Mouse (Mus musculus): Measurements from ENCODE around the gene Ccdc115. TPM values are rescaled to one million over a fixed set of nuclear protein-coding genes. Genes with fewer than 3 reads are reported as not detected.
"Not testable (repeated sequence)": the region's sequence is repeated elsewhere in the genome, so short reads cannot be mapped to it uniquely, and the experiment has no call there.

The Ccdc115 gene
- polyA plus RNA-seq, 1 experiment: 18.8 TPM

DNA sequence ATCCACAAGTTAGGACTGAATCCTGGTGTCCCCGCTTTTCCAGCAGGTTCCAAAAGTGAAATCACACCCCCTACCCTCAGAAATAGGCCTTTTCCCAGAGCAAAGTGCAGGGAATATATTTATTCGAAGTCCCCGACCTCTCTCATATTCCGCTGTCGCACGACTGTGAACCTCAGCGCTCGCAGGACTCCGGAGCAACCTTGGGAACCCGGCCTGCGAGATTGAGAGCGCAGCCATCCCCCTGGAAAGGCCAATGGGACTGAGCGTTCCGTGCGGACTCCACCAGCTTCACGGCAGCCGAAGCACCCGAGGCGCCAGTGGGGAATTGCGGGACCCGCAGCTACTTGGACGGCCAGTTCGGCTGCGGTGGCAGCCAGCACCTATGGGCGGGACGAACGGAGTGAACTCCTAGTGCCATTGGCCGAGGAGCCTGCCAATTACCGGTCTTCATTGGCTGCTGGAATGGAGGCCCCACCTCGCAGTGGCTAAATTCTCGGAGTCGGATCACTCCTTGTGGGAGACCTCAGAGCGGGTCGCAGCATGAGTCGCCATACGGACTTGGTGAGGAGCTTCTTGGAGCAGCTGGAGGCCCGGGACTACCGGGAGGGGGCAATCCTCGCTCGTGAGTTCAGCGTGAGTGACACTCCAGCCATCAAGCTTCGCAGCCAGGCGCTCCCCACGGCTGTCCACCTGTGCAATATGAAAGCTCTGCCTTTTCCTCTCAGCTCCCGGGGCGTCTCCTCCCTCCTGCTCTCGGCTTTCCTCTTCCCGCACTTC, 20.0 kb upstream of the Ccdc115 start, which contains the start of gene Ptpn18:
TSS of gene Ptpn18 (plus strand) at position 479 of the 777 bp plus-strand sequence.
- Histone ChIP-seq H3K27me3 (ENCODE audit: control insufficient read depth, insufficient read depth, insufficient read length) (peaks cover 7% of the 10 kb centered on the region), H3K79me3 (ENCODE audit: low read depth) (no peaks in the 10 kb centered on the region), H3K79me2 (ENCODE audit: control insufficient read depth, insufficient read depth) (no peaks in the 10 kb centered on the region), H3K4me3 (ENCODE audit: insufficient read depth, poor library complexity, severe bottlenecking) (no peak within 1 kb of the TSS), H3ac (ENCODE audit: control insufficient read depth, insufficient read length, low read depth) (peak within 1 kb of the TSS; percentile 44), H3K36me3 (ENCODE audit: control insufficient read depth, insufficient read depth) (no peaks in the 10 kb centered on the region)
- TF ChIP-seq CTCF (IDR thresholded peaks at IDR 0.05; ENCODE audit: control insufficient read depth, insufficient read depth, insufficient read length) (no peak), FOSL1 (IDR thresholded peaks at IDR 0.05; ENCODE audit: insufficient read depth, low read length, poor library complexity, severe bottlenecking) (no peak), USF1 (IDR thresholded peaks at IDR 0.05; ENCODE audit: low read depth) (no peak), CEBPB (IDR thresholded peaks at IDR 0.05; ENCODE audit: low read depth) (no peak), MYOG (IDR thresholded peaks at IDR 0.05; ENCODE audit: control insufficient read depth, extremely low read depth, insufficient read length) (no peak), MYOD1 (IDR thresholded peaks at IDR 0.05; ENCODE audit: control insufficient read depth, insufficient read length, low read depth) (no peak), MAX (IDR thresholded peaks at IDR 0.05) (no peak)

DNA sequence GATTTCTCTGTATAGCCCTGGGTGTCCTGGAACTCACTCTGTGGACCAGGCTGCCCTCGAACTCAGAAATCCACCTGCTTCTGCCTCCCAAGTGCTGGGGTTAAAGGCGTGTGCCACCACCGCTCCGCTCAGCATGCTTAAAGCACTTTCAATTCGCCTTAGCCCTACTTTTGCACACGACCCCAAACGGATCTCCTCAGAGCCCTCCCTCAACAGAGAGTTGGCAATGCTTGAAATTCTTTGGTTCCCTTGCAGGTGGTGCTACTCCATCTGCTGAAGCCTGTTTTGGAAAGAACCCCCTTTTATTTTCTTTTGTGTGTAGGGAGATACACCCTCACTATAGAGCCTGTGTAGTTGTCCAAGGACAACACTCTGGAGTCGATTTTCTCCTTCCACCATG, 19.0 kb upstream of the Ccdc115 start:
- TF ChIP-seq CTCF (IDR thresholded peaks at IDR 0.05; ENCODE audit: control insufficient read depth, insufficient read depth, insufficient read length) (no peak), CEBPB (IDR thresholded peaks at IDR 0.05; ENCODE audit: low read depth) (no peak), MAX (IDR thresholded peaks at IDR 0.05) (no peak), MYOG (IDR thresholded peaks at IDR 0.05; ENCODE audit: control insufficient read depth, extremely low read depth, insufficient read length) (no peak), FOSL1 (IDR thresholded peaks at IDR 0.05; ENCODE audit: insufficient read depth, low read length, poor library complexity, severe bottlenecking) (no peak), MYOD1 (IDR thresholded peaks at IDR 0.05; ENCODE audit: control insufficient read depth, insufficient read length, low read depth) (no peak), USF1 (IDR thresholded peaks at IDR 0.05; ENCODE audit: low read depth) (no peak)
- Histone ChIP-seq H3K79me2 (ENCODE audit: control insufficient read depth, insufficient read depth) (no peaks in the 10 kb centered on the region), H3K27me3 (ENCODE audit: control insufficient read depth, insufficient read depth, insufficient read length) (peaks cover 7% of the 10 kb centered on the region), H3K4me3 (ENCODE audit: insufficient read depth, poor library complexity, severe bottlenecking) (no peak overlapping the region), H3ac (ENCODE audit: control insufficient read depth, insufficient read length, low read depth) (no peak overlapping the region), H3K79me3 (ENCODE audit: low read depth) (no peaks in the 10 kb centered on the region), H3K36me3 (ENCODE audit: control insufficient read depth, insufficient read depth) (no peaks in the 10 kb centered on the region)

DNA sequence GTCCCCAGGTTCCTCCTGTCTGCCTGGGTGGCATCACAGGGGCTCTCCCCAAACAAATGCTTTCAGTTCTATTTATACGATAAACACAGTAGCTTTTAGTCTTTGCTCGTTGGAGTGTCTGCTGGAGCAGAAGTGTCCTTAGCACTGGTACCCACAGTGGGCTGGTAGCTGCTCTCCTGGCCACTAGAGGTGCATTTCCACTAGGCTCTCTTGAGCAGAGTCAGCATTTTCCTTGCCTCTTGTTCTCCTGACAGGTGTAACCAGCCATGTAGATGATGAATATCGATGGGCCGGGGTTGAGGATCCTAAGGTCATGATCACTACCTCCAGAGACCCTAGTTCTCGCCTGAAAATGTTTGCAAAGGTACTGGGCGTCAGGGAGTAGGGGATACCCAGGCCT, 3.7 kb upstream of the Ccdc115 start:
- no peaks in the 10 kb centered on the region for H3K27me3 ChIP-seq (ENCODE audit: control insufficient read depth, insufficient read depth, insufficient read length)
- TF ChIP-seq MYOD1 (IDR thresholded peaks at IDR 0.05; ENCODE audit: control insufficient read depth, insufficient read length, low read depth) (no peak), MYOG (IDR thresholded peaks at IDR 0.05; ENCODE audit: control insufficient read depth, extremely low read depth, insufficient read length) (no peak), CEBPB (IDR thresholded peaks at IDR 0.05; ENCODE audit: low read depth) (no peak), CTCF (IDR thresholded peaks at IDR 0.05; ENCODE audit: control insufficient read depth, insufficient read depth, insufficient read length) (no peak), FOSL1 (IDR thresholded peaks at IDR 0.05; ENCODE audit: insufficient read depth, low read length, poor library complexity, severe bottlenecking) (no peak), USF1 (IDR thresholded peaks at IDR 0.05; ENCODE audit: low read depth) (no peak), MAX (IDR thresholded peaks at IDR 0.05) (no peak)
- peaks cover 30% of the 10 kb centered on the region for H3K79me2 ChIP-seq (ENCODE audit: control insufficient read depth, insufficient read depth)
- peaks cover 19% of the 10 kb centered on the region for H3K79me3 ChIP-seq (ENCODE audit: low read depth)
- no peak overlapping the region for H3ac ChIP-seq (ENCODE audit: control insufficient read depth, insufficient read length, low read depth)
- H3K4me3 ChIP-seq (ENCODE audit: insufficient read depth, poor library complexity, severe bottlenecking): no peak overlapping the region
- peaks cover 49% of the 10 kb centered on the region for H3K36me3 ChIP-seq (ENCODE audit: control insufficient read depth, insufficient read depth)

DNA sequence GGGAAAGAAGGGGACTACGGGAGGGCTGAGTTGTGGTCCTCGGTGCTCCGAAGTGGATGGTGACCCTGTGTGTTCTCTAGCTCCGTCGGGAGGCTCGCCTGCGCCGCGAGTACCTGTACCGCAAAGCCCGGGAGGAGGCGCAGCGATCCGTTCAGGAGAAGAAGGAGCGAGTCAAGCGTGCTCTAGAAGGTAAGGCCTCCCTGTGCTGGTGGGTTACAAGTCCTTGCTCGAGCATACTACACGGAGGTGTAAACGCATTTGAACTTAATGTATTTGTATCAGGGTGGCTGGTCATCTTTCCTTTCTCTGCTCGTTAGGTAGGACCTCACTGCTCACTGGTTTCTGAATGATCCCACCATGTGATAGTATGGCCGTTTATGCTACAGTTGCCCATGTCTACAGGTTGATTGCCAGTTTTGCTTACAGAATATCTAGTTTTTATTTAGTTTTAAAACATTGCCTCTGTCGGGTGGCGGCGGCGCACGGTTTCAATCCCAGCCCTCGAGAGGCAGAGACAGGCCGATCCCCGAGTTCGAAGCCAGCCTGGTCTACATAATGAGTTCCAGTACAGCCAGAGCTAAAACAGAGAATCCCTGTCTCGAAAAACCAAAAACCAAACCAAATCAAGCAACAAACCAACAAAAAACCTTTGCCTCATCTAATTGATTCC, 624 bp upstream of the Ccdc115 start:
- Histone ChIP-seq H3K79me3 (ENCODE audit: low read depth) (peaks cover 21% of the 10 kb centered on the region), H3K36me3 (ENCODE audit: control insufficient read depth, insufficient read depth) (peaks cover 47% of the 10 kb centered on the region), H3ac (ENCODE audit: control insufficient read depth, insufficient read length, low read depth) (peak overlapping the region; percentile 92), H3K79me2 (ENCODE audit: control insufficient read depth, insufficient read depth) (peaks cover 34% of the 10 kb centered on the region), H3K4me3 (ENCODE audit: insufficient read depth, poor library complexity, severe bottlenecking) (peak overlapping the region; percentile 66), H3K27me3 (ENCODE audit: control insufficient read depth, insufficient read depth, insufficient read length) (no peaks in the 10 kb centered on the region)
- TF ChIP-seq USF1 (IDR thresholded peaks at IDR 0.05; ENCODE audit: low read depth) (no peak), MYOD1 (IDR thresholded peaks at IDR 0.05; ENCODE audit: control insufficient read depth, insufficient read length, low read depth) (no peak), MAX (IDR thresholded peaks at IDR 0.05) (no peak), MYOG (IDR thresholded peaks at IDR 0.05; ENCODE audit: control insufficient read depth, extremely low read depth, insufficient read length) (no peak), CTCF (IDR thresholded peaks at IDR 0.05; ENCODE audit: control insufficient read depth, insufficient read depth, insufficient read length) (no peak), CEBPB (IDR thresholded peaks at IDR 0.05; ENCODE audit: low read depth) (no peak), FOSL1 (IDR thresholded peaks at IDR 0.05; ENCODE audit: insufficient read depth, low read length, poor library complexity, severe bottlenecking) (no peak)

DNA sequence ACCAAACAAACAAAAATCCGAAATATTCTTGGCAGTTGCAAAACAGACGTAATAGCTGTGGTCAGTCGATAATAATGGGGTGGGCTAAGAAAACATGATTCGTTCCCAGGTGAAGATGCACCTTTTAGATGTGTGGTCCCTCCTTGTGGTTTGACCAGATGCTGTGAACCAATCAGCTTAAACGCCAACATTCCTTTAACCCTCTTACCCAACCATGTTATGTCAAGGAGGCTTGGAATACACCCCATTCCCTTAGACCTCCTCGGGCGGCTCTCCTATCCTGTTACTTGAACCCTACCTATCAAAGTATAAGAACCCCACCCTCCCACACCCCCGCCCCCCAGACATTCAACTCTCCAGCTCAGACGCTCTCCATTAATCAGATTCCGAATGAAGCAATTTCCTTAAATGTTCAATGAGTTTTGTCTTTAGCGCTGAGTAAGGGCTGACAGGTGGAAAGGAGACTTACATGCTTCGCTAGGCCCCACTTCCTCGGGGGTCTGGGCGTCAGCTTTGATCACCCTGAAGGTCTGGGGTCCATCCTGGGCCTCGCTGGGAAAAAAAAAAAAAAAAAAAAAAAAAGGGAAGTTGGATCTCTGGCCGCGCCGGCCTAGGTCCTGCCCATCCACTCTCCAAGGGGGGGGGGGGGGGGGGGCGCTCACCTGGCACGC, 956 bp downstream of the Ccdc115 start:
- Histone ChIP-seq H3K27me3 (ENCODE audit: control insufficient read depth, insufficient read depth, insufficient read length) (no peaks in the 10 kb centered on the region), H3K79me3 (ENCODE audit: low read depth) (peaks cover 21% of the 10 kb centered on the region), H3K4me3 (ENCODE audit: insufficient read depth, poor library complexity, severe bottlenecking) (peak overlapping the region; percentile 66), H3K79me2 (ENCODE audit: control insufficient read depth, insufficient read depth) (peaks cover 34% of the 10 kb centered on the region), H3K36me3 (ENCODE audit: control insufficient read depth, insufficient read depth) (peaks cover 32% of the 10 kb centered on the region), H3ac (ENCODE audit: control insufficient read depth, insufficient read length, low read depth) (peak overlapping the region; percentile 90)
- TF ChIP-seq MYOG (IDR thresholded peaks at IDR 0.05; ENCODE audit: control insufficient read depth, extremely low read depth, insufficient read length): no peak
- no peak for TF ChIP-seq MYOD1 (IDR thresholded peaks at IDR 0.05; ENCODE audit: control insufficient read depth, insufficient read length, low read depth)
- TF ChIP-seq USF1 (IDR thresholded peaks at IDR 0.05; ENCODE audit: low read depth): no peak
- TF ChIP-seq MAX (IDR thresholded peaks at IDR 0.05): no peak
- no peak for TF ChIP-seq FOSL1 (IDR thresholded peaks at IDR 0.05; ENCODE audit: insufficient read depth, low read length, poor library complexity, severe bottlenecking)
- TF ChIP-seq CEBPB (IDR thresholded peaks at IDR 0.05; ENCODE audit: low read depth): no peak

DNA sequence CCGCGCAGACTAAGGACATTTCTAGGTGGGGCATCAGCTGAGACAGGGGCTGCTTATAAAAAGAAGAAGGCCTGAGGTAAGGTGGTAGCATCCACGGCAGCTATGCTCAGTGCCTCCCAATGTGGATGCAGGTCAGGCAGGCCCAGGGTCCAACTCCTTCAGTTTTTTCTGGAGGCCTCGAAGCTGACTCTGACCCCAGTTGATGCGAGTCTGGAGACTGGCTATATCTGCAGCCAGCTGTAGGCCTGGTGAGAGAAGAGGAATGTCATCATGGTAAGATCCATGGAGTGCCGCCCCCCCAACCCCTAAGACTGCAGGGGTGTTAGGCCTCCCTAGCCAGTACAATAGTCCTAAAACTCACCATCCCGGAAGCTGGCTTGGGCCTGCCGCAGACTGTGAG, 2.1 kb downstream of the Ccdc115 start:
- Histone ChIP-seq H3K36me3 (ENCODE audit: control insufficient read depth, insufficient read depth) (peaks cover 21% of the 10 kb centered on the region), H3K79me3 (ENCODE audit: low read depth) (peaks cover 21% of the 10 kb centered on the region), H3K79me2 (ENCODE audit: control insufficient read depth, insufficient read depth) (peaks cover 34% of the 10 kb centered on the region)
- not testable (repeated sequence) for H3ac ChIP-seq (ENCODE audit: control insufficient read depth, insufficient read length, low read depth); H3K27me3 ChIP-seq (ENCODE audit: control insufficient read depth, insufficient read depth, insufficient read length); H3K4me3 ChIP-seq (ENCODE audit: insufficient read depth, poor library complexity, severe bottlenecking)
